Mouse (Mus musculus) common myeloid progenitor, adult 5-6 weeks (primary cell): Measurements from ENCODE around the gene Hes6. TPM values are rescaled to one million over a fixed set of nuclear protein-coding genes. Genes with fewer than 3 reads are reported as not detected.

Source experiments
- ATAC-seq: replicated peaks from 2 replicates; pipeline ENCODE4 v1.8.0; 2016; ENCODE audit warnings: low read depth, mild to moderate bottlenecking, moderate TSS enrichment, inconsistent platforms; ENCODE audit not compliant: poor library complexity, severe bottlenecking
- total RNA-seq: library from RNA; stranded (forward); fragments of 200-1000, 187-1606 nt; gene quantifications from 2 replicates; pipeline ENCODE4 v1.2.3, GENCODE M21; 2017

Hes6 gene
- total RNA-seq, result 22.9 and 31.3 TPM in 2 replicates

- ATAC-seq, result peak; percentile 37
Measured at GRCm38 (mm10) chr1:91413898-91414594, at the start of gene Hes6. TSS of gene Hes6 (minus strand) at chr1:91414038.

- no peak for ATAC-seq
Measured at GRCm38 (mm10) chr1:91463336-91463995, 49.6 kb upstream of the Hes6 start.

- no peak for ATAC-seq
Measured at GRCm38 (mm10) chr1:91460564-91460963, 46.7 kb upstream of the Hes6 start.

GRCm38 (mm10) chr1:91460069-91460468 is 46.2 kb upstream of the Hes6 start:
- no peak for ATAC-seq

GRCm38 (mm10) chr1:91459059-91459809 is 45.4 kb upstream of the Hes6 start, which contains the start of gene Per2:
TSS of gene Per2 (minus strand) at chr1:91459324.
- peak; percentile 88 for ATAC-seq

GRCm38 (mm10) chr1:91458223-91458861 is 44.5 kb upstream of the Hes6 start:
- 0 out of 2 replicates have a peak, but pooled peaks have one; percentile 4 for ATAC-seq

- ATAC-seq, result no peak
Measured at GRCm38 (mm10) chr1:91457698-91458097, 43.9 kb upstream of the Hes6 start.

GRCm38 (mm10) chr1:91457116-91457515 is 43.3 kb upstream of the Hes6 start:
- ATAC-seq, result no peak

GRCm38 (mm10) chr1:91456301-91456801 is 42.5 kb upstream of the Hes6 start:
- ATAC-seq, result peak; percentile 27

GRCm38 (mm10) chr1:91455661-91456161 is 41.9 kb upstream of the Hes6 start:
- no peak for ATAC-seq

- no peak for ATAC-seq
Measured at GRCm38 (mm10) chr1:91454927-91455326, 41.1 kb upstream of the Hes6 start.

GRCm38 (mm10) chr1:91454366-91454765 is 40.5 kb upstream of the Hes6 start:
- ATAC-seq, result no peak

GRCm38 (mm10) chr1:91453932-91454331 is 40.1 kb upstream of the Hes6 start:
- no peak for ATAC-seq

GRCm38 (mm10) chr1:91451547-91452084 is 37.8 kb upstream of the Hes6 start:
- ATAC-seq, result peak; percentile 10; the same call in 1 of the 2 replicates

GRCm38 (mm10) chr1:91450851-91451250 is 37.0 kb upstream of the Hes6 start:
- no peak for ATAC-seq

- no peak for ATAC-seq
Measured at GRCm38 (mm10) chr1:91448688-91449087, 34.9 kb upstream of the Hes6 start.

GRCm38 (mm10) chr1:91446511-91446910 is 32.7 kb upstream of the Hes6 start:
- no peak for ATAC-seq

GRCm38 (mm10) chr1:91446060-91446459 is 32.2 kb upstream of the Hes6 start:
- ATAC-seq, result no peak
